Mouse (Mus musculus) lung, postnatal 4 days (tissue): Measurements from ENCODE around the gene Patl2.

Source experiments
- DNase-seq, 2 experiments: peaks; one replicate each; pipeline ENCODE4 v3.0.0; 2021

The Patl2 gene

GRCm38 (mm10) chr2:122171292-122171691, 14.7 kb downstream of the Patl2 start:
- no peak for DNase-seq

DNA sequence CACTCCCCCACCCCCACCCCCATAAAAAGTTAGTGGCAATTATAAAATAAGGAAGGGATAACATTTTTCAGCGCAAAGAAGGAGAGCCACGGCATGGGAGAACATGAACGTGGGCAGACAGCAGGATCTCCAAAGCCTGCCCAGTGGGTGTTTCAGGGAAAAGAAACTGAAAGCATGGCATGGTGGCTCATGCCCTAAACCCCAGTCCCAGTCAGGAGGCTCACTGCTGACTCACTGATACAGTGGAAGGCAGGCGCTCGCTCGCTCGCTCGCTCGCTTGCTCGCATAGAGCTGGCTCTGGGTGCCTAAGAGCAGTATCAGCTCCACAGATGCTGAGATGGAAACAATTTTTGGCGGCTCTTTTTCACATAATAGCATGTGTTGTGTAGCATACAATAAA, 21.7 kb downstream of the Patl2 start:
- DNase-seq: no peak

DNA sequence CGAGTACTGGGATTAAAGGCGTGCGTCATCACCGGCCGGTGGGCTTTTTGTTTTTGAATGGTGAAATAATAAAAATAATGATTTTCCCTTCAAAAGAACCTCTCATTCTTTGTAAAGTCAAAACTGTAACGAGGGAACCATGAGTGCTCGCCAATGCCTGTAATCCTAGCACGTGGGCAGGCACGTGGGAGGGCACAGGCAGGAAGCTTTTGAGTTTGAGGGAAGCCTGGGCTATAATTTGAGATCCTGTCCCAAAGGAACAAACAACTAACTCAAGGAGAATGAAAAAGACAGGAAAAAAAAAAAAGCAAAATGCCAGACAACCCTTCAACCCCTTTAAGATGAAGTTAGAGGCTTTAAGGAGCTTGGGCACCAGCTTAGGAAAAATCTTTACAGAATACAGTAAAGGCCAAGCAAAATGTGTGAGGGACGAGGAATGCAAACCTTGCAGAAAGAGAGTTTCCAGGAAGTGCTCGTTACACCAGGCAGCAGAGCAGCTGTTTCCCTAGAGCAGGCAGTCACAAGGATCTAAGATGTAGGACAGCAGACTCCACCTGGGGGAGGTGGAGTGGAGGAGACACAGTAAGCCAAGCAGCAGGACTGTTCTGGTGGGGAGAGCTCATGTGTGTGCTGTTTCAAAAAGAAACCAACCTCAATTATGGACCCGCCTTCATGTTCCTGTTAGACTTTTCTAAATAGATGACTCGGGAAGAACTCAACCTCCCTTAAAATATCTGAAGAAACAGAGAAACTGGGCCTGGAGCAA, 22.4 kb downstream of the Patl2 start:
- DNase-seq: no peak

GRCm38 (mm10) chr2:122162529-122162928, 23.5 kb downstream of the Patl2 start:
- no peak for DNase-seq

DNA sequence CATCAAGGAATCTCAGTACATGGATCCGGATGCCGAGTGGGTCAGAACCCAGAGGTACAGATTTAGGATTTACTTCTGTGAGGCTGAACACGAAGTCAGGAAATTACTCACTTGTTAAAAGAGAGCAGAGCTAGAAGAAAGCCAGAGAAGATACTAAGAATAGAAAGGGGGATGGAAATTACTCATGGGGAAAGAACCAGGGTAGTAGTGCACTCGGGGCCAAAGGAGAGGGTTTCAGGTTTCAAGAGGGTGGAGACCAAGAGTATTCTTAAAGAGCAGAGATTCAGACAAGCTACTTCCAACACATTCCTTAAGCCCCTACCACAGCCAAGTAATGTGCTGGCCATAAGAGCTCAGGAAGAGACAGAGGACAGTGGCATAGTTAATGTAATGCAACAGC, 24.4 kb downstream of the Patl2 start:
- no peak for DNase-seq

- peak; percentile 75 to 88 for DNase-seq
Measured at GRCm38 (mm10) chr2:122160680-122161079, 25.3 kb downstream of the Patl2 start, which contains the start of gene Trim69. Gene Trim69, plus strand, starts transcription at chr2:122160700.

DNA sequence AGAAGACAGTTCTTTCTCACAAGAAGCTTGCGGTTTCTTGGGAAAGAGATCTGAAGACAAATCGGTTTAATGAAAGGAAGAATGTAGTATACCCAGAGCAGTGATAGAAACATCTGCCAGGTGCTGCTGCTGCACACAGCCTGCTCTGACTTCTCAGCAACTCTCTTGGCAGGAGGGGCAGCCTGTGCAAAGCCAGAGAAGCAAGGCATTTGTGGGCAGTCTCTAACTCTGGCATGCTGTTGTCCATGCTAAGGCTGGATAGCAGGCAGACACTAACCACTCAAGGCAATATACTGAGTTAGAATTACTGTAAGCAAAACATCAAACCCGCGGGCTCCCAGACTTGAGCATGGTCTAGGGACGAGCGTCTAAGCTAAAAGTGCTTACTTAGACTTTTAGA, 26.3 kb downstream of the Patl2 start:
- no peak for DNase-seq

GRCm38 (mm10) chr2:122158362-122158802, 27.6 kb downstream of the Patl2 start:
- DNase-seq: no peak

GRCm38 (mm10) chr2:122157561-122157960, 28.4 kb downstream of the Patl2 start:
- DNase-seq: no peak

DNA sequence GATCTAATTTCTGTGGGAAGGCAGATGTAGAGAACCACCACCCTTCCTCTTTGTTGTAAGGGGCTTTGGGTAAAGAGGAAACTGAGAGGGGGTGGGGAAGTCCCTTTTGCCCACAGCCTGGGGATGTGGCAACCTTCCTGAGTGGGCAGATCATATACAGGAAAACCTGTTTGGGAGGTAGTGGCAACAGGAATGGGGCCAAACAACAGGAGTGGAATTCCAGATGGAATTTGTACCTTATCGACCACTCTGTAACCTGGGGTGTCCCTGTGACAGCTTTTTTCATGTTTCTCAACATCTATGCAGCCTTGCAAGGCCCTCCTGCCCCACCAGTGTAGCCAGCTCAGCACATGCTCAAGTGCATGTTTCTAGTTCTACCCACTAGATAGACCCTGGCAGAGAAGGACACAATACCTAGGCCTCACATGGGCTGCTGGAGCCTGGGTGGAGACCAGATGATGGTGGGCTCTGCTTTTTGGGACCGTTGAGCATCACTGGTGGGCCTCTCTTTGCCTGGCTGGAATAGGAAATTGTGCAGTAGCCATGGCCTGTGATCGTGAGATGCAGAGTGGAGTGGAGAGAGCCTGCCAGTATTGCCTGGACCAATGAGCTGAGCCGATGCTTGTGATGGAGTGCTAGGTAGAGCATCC, 29.8 kb downstream of the Patl2 start:
- peak in 1 of 2 experiments; percentile 37 for DNase-seq

- DNase-seq: no peak
Measured at GRCm38 (mm10) chr2:122155292-122155691, 30.7 kb downstream of the Patl2 start.

- no peak for DNase-seq
Measured at GRCm38 (mm10) chr2:122154479-122154878, 31.5 kb downstream of the Patl2 start.

- DNase-seq: no peak
Measured at GRCm38 (mm10) chr2:122153681-122154365, 32.2 kb downstream of the Patl2 start.

- DNase-seq: no peak
Measured at GRCm38 (mm10) chr2:122152850-122153249, 33.1 kb downstream of the Patl2 start.

DNA sequence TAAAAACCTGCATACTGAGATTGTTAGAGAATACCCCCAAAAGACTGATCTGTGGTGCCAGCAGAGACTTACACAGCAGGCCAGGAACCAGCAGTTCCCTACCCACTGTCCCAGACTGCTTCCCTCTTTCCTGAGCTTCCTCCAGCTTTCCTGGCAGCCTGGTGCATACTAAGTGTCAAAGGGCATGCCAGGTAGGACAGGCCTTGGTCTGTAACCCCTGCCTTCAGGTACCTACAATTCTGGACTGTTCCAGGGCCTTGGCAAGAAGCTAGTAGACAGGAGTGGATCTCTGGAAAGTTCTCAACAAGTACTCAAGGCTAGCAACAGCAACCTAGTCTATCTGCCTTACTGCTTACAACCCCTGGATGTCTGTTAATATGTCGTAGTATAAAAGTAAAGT, 34.8 kb downstream of the Patl2 start:
- no peak for DNase-seq

- DNase-seq: no peak
Measured at GRCm38 (mm10) chr2:122149716-122150115, 36.3 kb downstream of the Patl2 start.

- DNase-seq: no peak
Measured at GRCm38 (mm10) chr2:122149316-122149715, 36.7 kb downstream of the Patl2 start.

- DNase-seq: peak; percentile 78 to 80
Measured at GRCm38 (mm10) chr2:122148242-122148917, 37.6 kb downstream of the Patl2 start.

DNA sequence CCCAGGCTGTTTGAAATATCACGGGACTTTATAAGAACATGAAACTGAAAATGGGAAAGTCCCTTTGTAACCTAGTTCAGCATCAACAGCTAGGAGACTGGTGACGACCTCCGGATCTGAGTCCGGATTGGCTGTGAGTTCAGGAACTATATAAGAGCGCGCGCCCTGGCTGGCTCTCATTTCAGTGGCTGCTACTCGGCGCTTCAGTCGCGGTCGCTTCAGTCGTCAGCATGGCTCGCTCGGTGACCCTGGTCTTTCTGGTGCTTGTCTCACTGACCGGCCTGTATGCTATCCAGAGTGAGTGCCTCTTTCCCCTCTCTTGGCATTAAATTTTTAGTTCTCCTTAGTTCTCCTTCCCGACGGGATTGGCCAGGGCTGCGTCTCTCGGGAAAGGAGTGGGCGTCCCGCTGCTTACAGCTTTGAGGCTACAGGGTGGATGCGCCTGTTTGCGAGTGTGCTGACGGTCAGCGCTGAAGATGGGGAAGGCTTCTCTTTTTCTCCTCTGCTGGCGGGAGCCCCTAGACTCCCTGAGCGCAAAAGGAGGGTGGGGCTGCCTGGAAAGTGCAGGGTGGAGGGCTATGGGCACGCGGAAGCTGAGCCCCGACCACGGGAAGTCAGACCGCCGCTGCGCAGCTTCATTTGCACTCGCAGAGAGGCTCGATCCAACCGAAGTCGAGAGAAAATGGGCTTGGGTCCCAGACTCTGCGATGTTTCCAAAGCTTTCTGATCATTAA, 38.3 kb downstream of the Patl2 start, which contains the start of gene B2m:
Gene B2m, plus strand, starts transcription at position 179 of the 734 bp plus-strand sequence.
- DNase-seq: peak; percentile 94 to 97

- peak in 1 of 2 experiments; percentile 15 for DNase-seq
Measured at GRCm38 (mm10) chr2:122146687-122147086, 39.3 kb downstream of the Patl2 start.

DNA sequence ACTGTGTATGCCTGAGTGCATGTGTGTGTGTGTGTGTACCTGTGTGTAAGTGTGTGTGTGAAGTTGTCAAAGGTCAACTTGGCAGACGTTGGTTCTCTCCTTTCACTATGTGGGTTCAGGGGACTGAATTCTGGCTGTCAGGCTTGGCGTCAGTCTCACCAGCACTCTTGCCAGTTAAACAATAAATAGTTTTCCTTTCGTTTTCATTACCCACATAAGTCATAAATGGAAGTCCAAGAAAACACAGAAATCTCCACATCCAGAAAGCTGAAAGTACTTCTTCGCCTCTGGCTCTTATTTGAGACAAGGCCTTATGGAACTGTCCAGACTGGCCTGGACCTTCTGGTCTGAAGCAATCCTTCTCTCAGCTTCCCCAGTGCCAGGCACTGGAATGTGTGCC, 40.2 kb downstream of the Patl2 start:
- no peak for DNase-seq

DNA sequence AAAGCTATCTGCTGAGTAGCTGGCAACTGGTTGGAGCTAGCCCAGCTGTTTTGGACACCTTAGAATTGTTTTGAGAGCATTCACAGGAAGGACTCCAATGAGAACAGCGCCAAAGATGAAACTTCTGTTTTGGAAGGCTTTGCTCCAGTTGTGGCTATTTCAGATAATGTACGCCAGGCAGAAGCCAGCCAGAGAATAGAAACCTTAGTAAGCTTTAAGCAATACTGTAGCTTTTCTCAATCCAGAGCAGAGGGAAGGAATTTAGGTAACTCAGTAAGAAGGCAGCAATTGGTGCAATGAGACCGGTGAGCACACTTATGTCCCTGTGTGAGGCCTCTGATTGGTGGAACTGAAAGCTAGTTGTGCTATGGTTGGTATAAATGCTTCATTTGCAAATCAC, 42.9 kb downstream of the Patl2 start:
- no peak for DNase-seq
